Mouse (Mus musculus): Measurements from ENCODE around the gene Olig2. TPM values are rescaled to one million over a fixed set of nuclear protein-coding genes. Genes with fewer than 3 reads are reported as not detected.

Olig2 gene
- polyA plus RNA-seq (2021) = not detected

DNA sequence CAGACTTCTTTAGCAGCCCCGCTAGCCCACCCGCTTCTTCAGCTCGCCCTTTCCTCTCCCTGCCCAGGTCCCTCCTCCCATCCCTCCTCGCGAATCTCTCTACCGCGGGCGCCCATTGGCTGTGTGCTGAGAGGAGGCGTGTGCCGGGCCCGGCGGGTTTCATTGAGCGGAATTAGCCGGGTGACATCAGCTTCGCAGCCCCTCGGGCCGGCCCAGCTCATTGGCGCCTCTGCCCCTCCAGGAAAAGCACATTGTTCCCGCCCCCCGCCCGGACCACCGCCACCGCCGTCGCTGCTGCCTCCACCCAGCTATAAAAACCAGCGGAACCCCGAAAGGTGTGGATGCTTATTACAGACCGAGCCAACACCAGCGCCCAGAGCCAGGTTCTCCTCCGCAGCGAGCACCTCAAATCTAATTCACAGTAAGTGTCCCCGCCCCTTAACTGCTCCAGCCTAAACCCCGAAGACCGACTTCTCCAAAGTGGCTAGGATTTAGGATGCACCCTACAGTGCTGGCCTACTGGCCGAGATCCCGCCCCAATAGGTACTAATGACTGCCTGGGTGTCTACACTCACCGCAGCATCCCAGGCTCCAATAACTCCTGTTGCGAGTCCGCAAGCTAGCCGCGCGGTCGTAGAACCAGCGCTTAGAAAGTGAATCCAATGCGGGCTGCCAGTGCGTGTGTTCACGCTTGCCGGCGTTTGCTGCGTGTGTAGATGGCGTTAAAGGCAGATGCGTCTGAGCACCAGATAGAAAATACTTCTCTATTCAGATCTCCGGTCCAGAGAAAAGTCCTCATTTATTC is at the start of gene Olig2:
Gene Olig2 (plus strand): TSS at position 225 of the 805 bp plus-strand sequence.
- CTCF ChIA-PET = no interaction called here
- no peak for DNase-seq (ENCODE audit: low read depth, low spot score)
- POLR2A ChIA-PET = no interaction called here
- H3K27me3 ChIP-seq = peaks cover 73% of the 10 kb centered on the region
- TF ChIP-seq CTCF (IDR thresholded peaks at IDR 0.05) = no peak
- no peak for ATAC-seq
- in situ Hi-C loops (cut with MboI; ENCODE audit: low pct_unique_long_range_greater_than_20kb) = no loop called here

DNA sequence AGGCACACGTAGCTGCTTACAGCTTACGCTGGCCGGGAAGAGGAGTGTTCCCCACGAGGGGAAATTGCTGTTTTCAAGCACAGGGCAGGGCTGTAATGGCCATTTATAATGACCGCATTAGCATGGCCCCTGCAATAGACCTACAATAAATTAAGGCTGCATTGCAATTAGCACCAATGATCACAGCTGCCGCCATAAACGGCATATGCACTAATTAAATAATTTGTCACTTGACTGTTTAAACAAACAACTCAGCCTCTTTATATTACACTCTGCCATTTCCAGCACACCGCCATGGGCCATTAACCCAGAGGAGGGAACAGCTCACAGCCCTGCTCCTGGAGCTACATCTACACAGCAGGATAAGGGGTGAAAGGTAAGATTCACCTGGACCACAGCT is 49.4 kb upstream of the Olig2 start:
- TF ChIP-seq CTCF (IDR thresholded peaks at IDR 0.05) = no peak
- ChIA-PET CTCF (no interaction called here), POLR2A (no interaction called here)
- ATAC-seq (no peak), DNase-seq (ENCODE audit: low read depth, low spot score) (no peak)
- peaks cover 43% of the 10 kb centered on the region for H3K27me3 ChIP-seq
- in situ Hi-C loops (cut with MboI; ENCODE audit: low pct_unique_long_range_greater_than_20kb) = no loop called here

DNA sequence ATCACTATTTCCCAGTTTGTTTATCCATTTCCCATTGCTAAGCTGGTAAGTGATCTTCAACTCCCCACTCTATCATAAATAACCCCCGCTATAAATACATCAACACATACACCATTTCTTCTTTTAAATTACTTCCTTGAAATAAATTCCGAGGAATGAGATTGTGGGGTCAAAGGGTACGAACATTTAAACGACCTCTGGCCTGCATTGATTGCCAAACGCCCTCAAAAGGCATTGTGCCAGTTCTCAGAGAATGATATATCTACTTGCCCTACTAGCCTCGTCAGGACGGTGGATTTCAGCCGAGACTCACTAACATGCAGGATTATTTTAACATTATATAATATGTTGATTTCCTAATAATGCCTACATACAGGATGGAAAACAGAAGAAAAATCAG is 38.2 kb upstream of the Olig2 start:
- peaks cover 7% of the 10 kb centered on the region for H3K27me3 ChIP-seq
- DNase-seq (ENCODE audit: low read depth, low spot score) = no peak
- TF ChIP-seq CTCF (IDR thresholded peaks at IDR 0.05) = no peak
- ATAC-seq = no peak
- POLR2A ChIA-PET = interaction anchor here (0.7 kb wide), 1 partner anchor 100 kb away, joined by 3 read pairs; no protein-coding TSS in a partner anchor
- CTCF ChIA-PET = no interaction called here
- in situ Hi-C loops (cut with MboI; ENCODE audit: low pct_unique_long_range_greater_than_20kb) = no loop called here

DNA sequence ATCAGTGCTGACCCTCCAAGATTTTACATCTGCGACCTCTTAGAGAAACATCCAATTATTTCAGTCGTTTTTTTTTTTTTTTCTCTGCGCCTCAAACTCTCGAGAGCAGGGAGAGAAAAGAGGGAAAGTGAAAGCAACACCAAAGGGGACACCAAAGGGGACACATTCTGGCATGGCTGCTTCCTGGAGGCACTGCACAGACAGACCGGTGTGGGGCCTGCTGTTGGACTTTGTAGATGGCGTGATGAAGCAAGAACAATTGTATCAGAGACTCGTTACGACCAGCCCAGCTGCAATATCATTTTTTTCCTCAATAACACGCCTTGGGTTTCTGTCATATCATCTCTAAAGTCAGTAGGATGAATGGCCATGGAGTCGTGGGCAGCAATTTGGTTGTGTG is 37.6 kb upstream of the Olig2 start:
- ATAC-seq (no peak), DNase-seq (ENCODE audit: low read depth, low spot score) (no peak)
- H3K27me3 ChIP-seq = peaks cover 12% of the 10 kb centered on the region
- TF ChIP-seq CTCF (IDR thresholded peaks at IDR 0.05) = no peak
- in situ Hi-C loops (cut with MboI; ENCODE audit: low pct_unique_long_range_greater_than_20kb) = no loop called here
- ChIA-PET CTCF (no interaction called here), POLR2A (interaction anchor here (0.7 kb wide), 1 partner anchor 99 kb away, joined by 3 read pairs; no protein-coding TSS in a partner anchor)

DNA sequence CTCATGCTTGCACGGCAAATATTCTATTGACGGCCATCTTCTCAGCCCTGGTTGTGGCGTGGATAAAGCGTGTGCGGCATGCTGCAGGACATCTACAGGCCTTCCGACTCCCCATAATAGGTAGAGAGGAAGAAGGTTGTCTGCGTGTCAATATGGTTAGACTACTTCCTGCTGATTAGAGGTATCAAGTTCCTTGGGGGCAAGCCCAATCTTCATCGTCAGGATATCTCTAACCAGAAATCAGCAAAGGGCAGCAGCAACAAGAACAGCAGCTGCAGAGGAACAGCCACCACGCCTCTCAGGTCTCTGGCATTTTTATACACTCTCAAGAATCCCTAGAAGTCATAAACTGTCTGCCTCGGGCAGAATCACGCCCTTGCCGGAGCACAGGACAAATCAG is 37.0 kb upstream of the Olig2 start:
- peaks cover 13% of the 10 kb centered on the region for H3K27me3 ChIP-seq
- ChIA-PET CTCF (no interaction called here), POLR2A (no interaction called here)
- in situ Hi-C loops (cut with MboI; ENCODE audit: low pct_unique_long_range_greater_than_20kb) = no loop called here
- DNase-seq (ENCODE audit: low read depth, low spot score) (no peak), ATAC-seq (no peak)
- no peak for TF ChIP-seq CTCF (IDR thresholded peaks at IDR 0.05)

DNA sequence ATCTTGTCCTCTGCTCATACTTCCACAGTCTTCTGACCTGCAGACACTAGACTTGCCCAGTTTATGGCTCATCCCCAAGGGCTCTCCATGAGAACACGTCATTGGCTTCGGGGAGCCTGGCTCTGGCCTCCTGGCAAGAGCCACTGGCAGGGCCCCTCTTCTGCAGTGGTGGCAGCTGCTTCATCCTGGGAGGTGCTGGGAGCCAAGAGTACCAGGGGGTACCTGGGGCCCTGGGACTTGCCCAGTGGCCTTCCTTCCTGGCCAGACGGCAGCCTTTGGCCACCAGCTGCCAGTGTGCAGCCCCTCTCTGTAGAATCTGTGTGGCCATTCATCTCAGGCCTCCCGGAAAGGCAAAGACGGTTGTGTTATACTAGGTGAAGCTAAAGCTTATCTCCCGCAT is 34.0 kb upstream of the Olig2 start:
- peaks cover 10% of the 10 kb centered on the region for H3K27me3 ChIP-seq
- no peak for TF ChIP-seq CTCF (IDR thresholded peaks at IDR 0.05)
- ChIA-PET CTCF (no interaction called here), POLR2A (no interaction called here)
- ATAC-seq = no peak
- DNase-seq (ENCODE audit: low read depth, low spot score) = no peak
- in situ Hi-C loops (cut with MboI; ENCODE audit: low pct_unique_long_range_greater_than_20kb) = no loop called here

DNA sequence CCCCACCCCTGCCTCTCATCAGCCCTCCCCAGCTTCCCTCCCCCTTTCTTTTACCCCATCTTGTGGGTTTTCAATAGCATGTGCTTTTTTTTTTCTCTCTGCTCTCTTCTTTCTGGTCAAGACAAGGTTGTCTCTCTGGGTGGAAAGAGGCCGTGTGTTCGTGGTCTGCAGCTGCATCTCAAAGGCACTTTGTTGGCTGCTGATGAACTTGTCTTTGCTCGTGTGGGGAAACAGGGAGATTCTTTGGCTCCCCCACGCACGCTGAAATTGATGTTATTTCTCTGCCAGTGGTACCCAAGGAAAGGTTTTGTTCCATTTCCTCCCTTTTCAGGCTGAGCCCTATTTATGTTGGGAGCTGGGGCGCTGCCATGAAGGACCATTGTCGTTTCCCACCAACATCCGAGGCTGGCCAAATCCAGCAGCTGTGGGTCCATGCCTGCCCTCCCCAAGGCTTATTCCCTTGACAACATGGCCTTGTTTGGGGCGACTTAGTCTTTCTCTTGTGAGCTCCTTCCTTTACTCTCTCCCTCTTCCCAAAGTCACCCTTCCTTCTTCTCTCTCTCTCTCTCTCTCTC is 33.5 kb upstream of the Olig2 start:
- CTCF ChIA-PET = no interaction called here
- in situ Hi-C loops (cut with MboI; ENCODE audit: low pct_unique_long_range_greater_than_20kb) = no loop called here
- DNase-seq (ENCODE audit: low read depth, low spot score) = no peak
- no peak for TF ChIP-seq CTCF (IDR thresholded peaks at IDR 0.05)
- POLR2A ChIA-PET = no interaction called here
- no peak for ATAC-seq
- H3K27me3 ChIP-seq = peaks cover 10% of the 10 kb centered on the region

DNA sequence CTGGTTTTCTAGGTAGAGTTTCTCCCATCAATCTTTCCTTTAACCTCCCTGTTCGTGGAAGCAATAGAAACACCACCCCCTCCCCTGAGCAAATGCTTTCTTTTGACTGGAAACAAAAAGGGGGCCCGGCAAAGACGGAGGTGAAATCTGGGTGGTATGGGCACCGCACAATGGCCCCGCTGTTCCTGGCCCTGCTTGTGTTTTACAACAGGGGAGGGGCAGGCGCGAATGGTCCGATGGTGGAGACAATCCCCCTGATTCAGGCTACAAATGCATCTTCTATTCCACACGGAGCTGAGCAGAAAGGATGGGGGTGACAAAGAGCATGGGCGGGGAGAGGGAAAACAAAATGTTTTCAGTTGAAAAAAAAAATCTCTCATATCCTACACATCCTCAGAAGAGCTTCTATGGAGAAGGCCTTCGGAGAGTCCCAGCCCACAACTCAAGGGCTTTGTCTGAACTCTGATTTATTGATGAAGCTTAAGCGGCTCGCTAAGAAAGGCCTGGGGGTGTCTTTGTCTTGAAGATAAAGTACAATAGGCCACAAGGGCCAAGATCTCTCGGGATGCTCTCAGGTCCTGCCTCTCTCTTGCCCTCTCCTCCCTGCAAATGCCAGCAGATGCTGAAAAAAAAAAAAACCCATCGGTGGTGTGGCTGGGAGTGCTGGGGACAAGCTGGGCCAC is 32.4 kb upstream of the Olig2 start:
- POLR2A ChIA-PET = no interaction called here
- no peak for TF ChIP-seq CTCF (IDR thresholded peaks at IDR 0.05)
- DNase-seq (ENCODE audit: low read depth, low spot score) = no peak
- CTCF ChIA-PET = no interaction called here
- peaks cover 10% of the 10 kb centered on the region for H3K27me3 ChIP-seq
- no peak for ATAC-seq
- in situ Hi-C loops (cut with MboI; ENCODE audit: low pct_unique_long_range_greater_than_20kb) = no loop called here

DNA sequence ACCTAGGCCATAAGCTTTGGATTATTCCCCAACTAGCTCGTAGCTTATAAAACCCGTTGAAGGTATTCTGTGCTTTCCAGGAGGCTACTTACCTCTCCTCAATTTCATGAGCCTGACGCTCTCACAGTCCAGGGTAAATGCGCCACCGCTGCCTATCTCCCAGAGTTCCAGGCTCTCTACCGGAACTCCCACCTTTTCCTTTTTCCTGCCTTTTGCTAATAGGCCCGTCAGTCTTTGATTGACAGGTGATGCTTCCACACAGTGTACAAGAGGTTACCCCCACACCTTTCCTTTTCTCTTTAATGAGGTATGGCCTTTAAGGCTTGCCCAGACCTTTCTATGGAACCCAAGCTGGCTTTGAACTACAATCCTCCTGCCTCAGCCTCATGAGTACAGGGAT is 25.4 kb upstream of the Olig2 start:
- ChIA-PET POLR2A (no interaction called here), CTCF (interaction anchor here (0.8 kb wide), 1 partner anchor 36 kb away, joined by 3 read pairs; no protein-coding TSS in a partner anchor)
- ATAC-seq (no peak), DNase-seq (ENCODE audit: low read depth, low spot score) (no peak)
- in situ Hi-C loops (cut with MboI; ENCODE audit: low pct_unique_long_range_greater_than_20kb) = no loop called here
- TF ChIP-seq CTCF (IDR thresholded peaks at IDR 0.05) = no peak
- no peaks in the 10 kb centered on the region for H3K27me3 ChIP-seq

DNA sequence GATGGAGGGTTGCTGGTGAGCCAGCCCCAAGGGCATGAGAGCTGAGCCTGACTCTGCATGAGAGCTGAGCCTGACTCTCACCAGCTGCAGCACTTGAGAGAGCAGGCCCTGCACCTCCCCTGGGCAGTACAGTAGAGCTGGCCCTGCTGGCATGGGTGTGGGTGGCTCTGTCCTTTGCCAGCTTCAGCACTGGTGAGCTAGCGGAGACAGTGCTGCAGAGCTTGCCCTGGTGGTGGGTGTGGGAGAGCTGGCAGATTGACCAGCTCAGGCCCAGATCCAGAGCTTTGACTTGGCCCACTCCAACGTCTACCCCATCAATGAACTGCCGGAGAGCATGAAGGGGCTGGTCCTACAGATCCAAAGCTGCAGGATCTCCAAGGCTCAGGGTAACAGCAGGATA is 22.3 kb upstream of the Olig2 start:
- ChIA-PET CTCF (no interaction called here), POLR2A (no interaction called here)
- TF ChIP-seq CTCF (IDR thresholded peaks at IDR 0.05) = no peak
- H3K27me3 ChIP-seq = peaks cover 4% of the 10 kb centered on the region
- ATAC-seq = no peak
- no peak for DNase-seq (ENCODE audit: low read depth, low spot score)
- in situ Hi-C loops (cut with MboI; ENCODE audit: low pct_unique_long_range_greater_than_20kb) = no loop called here

DNA sequence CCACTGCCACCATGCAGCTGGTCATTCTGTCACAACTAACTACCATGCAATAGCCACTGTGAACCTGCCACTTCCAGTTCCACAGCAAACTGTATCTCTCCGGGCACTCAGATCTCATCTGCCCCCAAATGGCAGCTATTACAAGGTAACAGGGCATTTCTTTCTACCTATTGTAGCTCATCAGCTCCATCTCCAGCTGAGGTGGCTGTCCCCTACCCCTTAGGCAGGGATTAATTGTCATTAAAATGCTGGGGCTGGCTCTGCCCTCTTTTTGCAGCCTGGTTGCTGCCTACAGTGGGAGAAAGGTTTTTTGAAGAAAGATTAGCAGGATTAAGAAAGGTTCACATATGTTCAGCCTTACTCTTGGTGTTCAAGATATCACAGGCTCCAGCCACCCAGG is 18.9 kb upstream of the Olig2 start:
- ChIA-PET POLR2A (interaction anchor here (0.5 kb wide), 1 partner anchor 87 kb away, joined by 3 read pairs; no protein-coding TSS in a partner anchor), CTCF (no interaction called here)
- no peak for TF ChIP-seq CTCF (IDR thresholded peaks at IDR 0.05)
- DNase-seq (ENCODE audit: low read depth, low spot score) (no peak), ATAC-seq (no peak)
- in situ Hi-C loops (cut with MboI; ENCODE audit: low pct_unique_long_range_greater_than_20kb) = no loop called here
- H3K27me3 ChIP-seq = peaks cover 11% of the 10 kb centered on the region
